Mouse (Mus musculus) embryonic facial prominence, embryonic 11.5 days (tissue): ENCODE measurements around the gene Kmt2d. TPM values are rescaled to one million over a fixed set of nuclear protein-coding genes. Genes with fewer than 3 reads are reported as not detected.
A peak's percentile ranks its signal among the peaks of the same experiment; 100 is the strongest.

Experiments used
- ATAC-seq: fragments of 200-750 bp; cut with Nextera tagmentation; replicated peaks from 2 replicates; pipeline ENCODE4 v1.8.0; 2017; ENCODE audit warnings: low read depth; ENCODE audit not compliant: insufficient number of reproducible peaks, low FRiP score, low TSS enrichment
- DNase-seq: peaks from one replicate; pipeline ENCODE4 v3.0.0-alpha.2; 2015; ENCODE audit warnings: low spot score
- H3K27ac ChIP-seq: fragments of 300-500 bp; sonication (generic); replicated peaks from 2 replicates; pipeline ENCODE4 v1.5.1; 2014; ENCODE audit warnings: mild to moderate bottlenecking, low read depth, low read length, control low read depth
- H3K27me3 ChIP-seq: fragments of 300-500 bp; sonication (generic); 2 replicates; pipeline ENCODE4 v1.6.1; 2014; ENCODE audit warnings: mild to moderate bottlenecking, low read length, moderate library complexity, mixed read lengths; ENCODE audit not compliant: control insufficient read depth, insufficient read depth
- H3K36me3 ChIP-seq: fragments of 300-500 bp; sonication (generic); replicated peaks from 2 replicates; pipeline ENCODE4 v1.6.1; 2014; ENCODE audit warnings: low read depth, mild to moderate bottlenecking, low read length, moderate library complexity, mixed read lengths; ENCODE audit not compliant: control insufficient read depth, insufficient read depth
- H3K4me1 ChIP-seq: fragments of 300-500 bp; sonication (generic); 2 replicates; pipeline ENCODE4 v1.6.1; 2014; ENCODE audit warnings: low read length, mixed read lengths; ENCODE audit not compliant: control insufficient read depth, insufficient read depth
- H3K4me2 ChIP-seq: fragments of 300-500 bp; sonication (generic); 2 replicates; pipeline ENCODE4 v1.6.1; 2014; ENCODE audit warnings: low read depth, mild to moderate bottlenecking, control low read depth, low read length, moderate library complexity
- H3K4me3 ChIP-seq: fragments of 300-500 bp; sonication (generic); 2 replicates; pipeline ENCODE4 v1.5.1; 2014; ENCODE audit warnings: low read depth, low read length, control low read depth
- H3K9ac ChIP-seq: fragments of 300-500 bp; sonication (generic); replicated peaks from 2 replicates; pipeline ENCODE4 v1.6.1; 2014; ENCODE audit warnings: mild to moderate bottlenecking, control low read depth, low read length
- H3K9me3 ChIP-seq: fragments of 300-500 bp; sonication (generic); replicated peaks from 2 replicates; pipeline ENCODE4 v1.6.1; 2016; ENCODE audit warnings: mild to moderate bottlenecking, low read length, inconsistent platforms, mixed read lengths; ENCODE audit not compliant: control insufficient read depth
- WGBS: fragments of 180-500 bp; shearing (Covaris S2); extraction: QIAGEN DNeasy Blood & Tissue Kit; methylation state at CpG from one replicate; pipeline ENCODE4 v1.1.7; 2014; 5-methylcytosine and 5-hydroxymethylcytosine counted together
- polyA plus RNA-seq: library from polyadenylated mRNA; unstranded; fragments of >200 nt; fragmentation: Nextera tagmentation; extraction: Ambion mirVana; gene quantifications from 2 replicates; pipeline ENCODE4 v1.2.1, GENCODE M21; 2014

Kmt2d gene
- polyA plus RNA-seq, 1 experiment from 2014 or later: 11.6 TPM

GRCm38 (mm10) chr15:98791771-98792170, 79.2 kb downstream of the Kmt2d start:
- no peak overlapping the region; the same call in 1 of the 2 replicates for H3K4me3 ChIP-seq
- H3K36me3 ChIP-seq: no peaks in the 10 kb centered on the region
- DNase-seq (no peak), ATAC-seq (no peak)
- under 1% methylated on average over 23 of the region's 23 CpGs for WGBS
- no peaks in the 10 kb centered on the region; the same call in 1 of the 2 replicates for H3K4me1 ChIP-seq
- H3K4me2 ChIP-seq: no peak overlapping the region
- H3K9me3 ChIP-seq: no peaks in the 10 kb centered on the region; the same call in 1 of the 2 replicates
- H3K27ac ChIP-seq: no peak overlapping the region
- H3K27me3 ChIP-seq: peaks cover 91% of the 10 kb centered on the region
- no peak overlapping the region for H3K9ac ChIP-seq

GRCm38 (mm10) chr15:98791221-98791620, 79.8 kb downstream of the Kmt2d start:
- Histone ChIP-seq H3K4me2 (no peak overlapping the region; the same call in 1 of the 2 replicates), H3K36me3 (no peaks in the 10 kb centered on the region), H3K9me3 (no peaks in the 10 kb centered on the region; the same call in 1 of the 2 replicates), H3K27ac (no peak overlapping the region), H3K4me1 (no peaks in the 10 kb centered on the region; the same call in 1 of the 2 replicates), H3K27me3 (peaks cover 86% of the 10 kb centered on the region), H3K4me3 (no peak overlapping the region; the same call in 1 of the 2 replicates), H3K9ac (no peak overlapping the region)
- ATAC-seq: no peak
- DNase-seq: peak; percentile 33
- WGBS: under 1% methylated on average over 12 of the region's 12 CpGs

GRCm38 (mm10) chr15:98790761-98791160, 80.2 kb downstream of the Kmt2d start:
- Histone ChIP-seq H3K27ac (no peak overlapping the region), H3K4me3 (no peak overlapping the region)
- whole genome bisulfite sequencing: under 1% methylated on average over 23 of the region's 23 CpGs

GRCm38 (mm10) chr15:98789661-98790535, 81.1 kb downstream of the Kmt2d start, which contains the start of gene Wnt1:
TSS of gene Wnt1 (plus strand) at chr15:98789857.
- no peak within 1 kb of the TSS; the same call in 1 of the 2 replicates for H3K4me2 ChIP-seq
- H3K4me3 ChIP-seq: no peak within 1 kb of the TSS
- WGBS: 2% methylated on average over 47 of the region's 51 CpGs
- no peaks in the 10 kb centered on the region; the same call in 1 of the 2 replicates for H3K4me1 ChIP-seq
- peaks cover 73% of the 10 kb centered on the region for H3K27me3 ChIP-seq
- H3K36me3 ChIP-seq: no peaks in the 10 kb centered on the region
- ATAC-seq: no peak
- DNase-seq: peak; percentile 66
- H3K27ac ChIP-seq: no peak within 1 kb of the TSS
- H3K9me3 ChIP-seq: no peaks in the 10 kb centered on the region; the same call in 1 of the 2 replicates
- H3K9ac ChIP-seq: no peak within 1 kb of the TSS

More at GRCm38 (mm10) chr15:98790761-98791160, 80.2 kb downstream of the Kmt2d start:
- H3K4me2 ChIP-seq: peak overlapping the region; percentile 10
- no peaks in the 10 kb centered on the region; the same call in 1 of the 2 replicates for H3K9me3 ChIP-seq
- ATAC-seq: no peak
- H3K27me3 ChIP-seq: peaks cover 81% of the 10 kb centered on the region
- H3K36me3 ChIP-seq: no peaks in the 10 kb centered on the region
- H3K9ac ChIP-seq: no peak overlapping the region
- H3K4me1 ChIP-seq: no peaks in the 10 kb centered on the region; the same call in 1 of the 2 replicates
- peak; percentile 2 for DNase-seq

- Histone ChIP-seq H3K9me3 (no peaks in the 10 kb centered on the region; the same call in 1 of the 2 replicates), H3K36me3 (no peaks in the 10 kb centered on the region), H3K4me2 (no peak overlapping the region), H3K4me1 (no peaks in the 10 kb centered on the region; the same call in 1 of the 2 replicates), H3K9ac (no peak overlapping the region), H3K27me3 (peaks cover 65% of the 10 kb centered on the region), H3K27ac (no peak overlapping the region), H3K4me3 (no peak overlapping the region)
- no peak for ATAC-seq
- 11% methylated on average over 24 of the region's 24 CpGs for WGBS
- no peak for DNase-seq
These were observed 81.9 kb downstream of the Kmt2d start for GRCm38 (mm10) chr15:98788972-98789660.

GRCm38 (mm10) chr15:98787930-98788329, 83.1 kb downstream of the Kmt2d start:
- Histone ChIP-seq H3K9ac (no peak overlapping the region), H3K4me1 (no peaks in the 10 kb centered on the region; the same call in 1 of the 2 replicates), H3K4me2 (no peak overlapping the region), H3K36me3 (no peaks in the 10 kb centered on the region), H3K4me3 (no peak overlapping the region), H3K27ac (no peak overlapping the region), H3K27me3 (peaks cover 53% of the 10 kb centered on the region), H3K9me3 (no peaks in the 10 kb centered on the region)
- ATAC-seq (no peak), DNase-seq (peak; percentile 47)
- WGBS: 38% methylated on average over 4 of the region's 4 CpGs

- H3K4me1 ChIP-seq: no peaks in the 10 kb centered on the region
- H3K9ac ChIP-seq: no peak overlapping the region
- H3K4me3 ChIP-seq: no peak overlapping the region
- H3K9me3 ChIP-seq: no peaks in the 10 kb centered on the region
- no peaks in the 10 kb centered on the region for H3K36me3 ChIP-seq
- no peak overlapping the region for H3K27ac ChIP-seq
- DNase-seq: peak; percentile 65
- 33% methylated on average over 7 of the region's 7 CpGs for WGBS
- peaks cover 40% of the 10 kb centered on the region for H3K27me3 ChIP-seq
- H3K4me2 ChIP-seq: no peak overlapping the region
- no peak for ATAC-seq
These were observed 85.3 kb downstream of the Kmt2d start for GRCm38 (mm10) chr15:98785744-98786143.
